Mouse (Mus musculus) cortical plate, adult 2 months (tissue): ENCODE results near the gene Zfp423. TPM values are rescaled to one million over a fixed set of nuclear protein-coding genes. Genes with fewer than 3 reads are reported as not detected.

Experiments
- H3K27ac ChIP-seq: fragments of 200-500 bp; 2 replicates; pipeline ENCODE4 v1.5.1; 2012; ENCODE audit warnings: low read length, control low read depth, inconsistent platforms; ENCODE audit not compliant: insufficient read depth
- H3K4me1 ChIP-seq: fragments of 200-500 bp; 2 replicates; pipeline ENCODE4 v1.6.1; 2011; ENCODE audit warnings: low read length; ENCODE audit not compliant: control insufficient read depth, insufficient read depth
- H3K4me3 ChIP-seq: fragments of 200-500 bp; 2 replicates; pipeline ENCODE4 v1.5.1; 2011; ENCODE audit warnings: mild to moderate bottlenecking, low read length, control low read depth; ENCODE audit not compliant: insufficient read depth
- CTCF ChIP-seq: fragments of 200-500 bp; IDR thresholded peaks from 2 replicates; pipeline ENCODE4 v1.5.1; 2011; ENCODE audit warnings: mild to moderate bottlenecking, control low read depth, low read length; ENCODE audit not compliant: insufficient read depth; ENCODE audit errors: extremely low read depth
- POLR2A ChIP-seq: fragments of 200-500 bp; IDR thresholded peaks from 2 replicates; pipeline ENCODE4 v1.6.1; 2011; ENCODE audit warnings: mild to moderate bottlenecking, low read length, control low read depth; ENCODE audit not compliant: insufficient read depth; ENCODE audit errors: extremely low read depth
- polyA plus RNA-seq: library from polyadenylated mRNA; depleted of rRNA; stranded (reverse); fragments of >200 nt; gene quantifications from 2 replicates; pipeline ENCODE4 v1.2.3, GENCODE M21; 2012

Gene Zfp423
- polyA plus RNA-seq, 1 experiment, result 15.1 TPM

DNA sequence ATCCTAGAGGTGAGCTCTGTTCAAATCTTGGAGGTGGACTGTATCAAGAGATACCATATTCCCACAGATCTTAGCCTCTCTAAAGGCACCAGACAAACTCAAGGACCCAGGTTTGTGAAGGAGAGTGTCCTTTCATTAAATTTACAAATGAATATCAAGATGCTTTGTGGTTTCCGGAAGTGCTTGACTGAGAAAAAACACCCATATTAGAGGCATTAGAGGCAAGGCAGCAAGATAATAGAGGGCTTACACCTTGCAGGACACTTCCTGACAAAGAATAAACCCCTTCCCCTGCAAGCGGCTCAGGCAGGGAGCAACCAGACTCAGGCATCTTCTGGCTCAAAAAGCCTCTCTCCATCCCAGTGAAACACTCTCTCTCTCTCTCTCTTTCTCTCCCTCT lies 78.3 kb downstream of the Zfp423 start:
- H3K27ac ChIP-seq, result no peak overlapping the region
- H3K4me3 ChIP-seq, result no peak overlapping the region

DNA sequence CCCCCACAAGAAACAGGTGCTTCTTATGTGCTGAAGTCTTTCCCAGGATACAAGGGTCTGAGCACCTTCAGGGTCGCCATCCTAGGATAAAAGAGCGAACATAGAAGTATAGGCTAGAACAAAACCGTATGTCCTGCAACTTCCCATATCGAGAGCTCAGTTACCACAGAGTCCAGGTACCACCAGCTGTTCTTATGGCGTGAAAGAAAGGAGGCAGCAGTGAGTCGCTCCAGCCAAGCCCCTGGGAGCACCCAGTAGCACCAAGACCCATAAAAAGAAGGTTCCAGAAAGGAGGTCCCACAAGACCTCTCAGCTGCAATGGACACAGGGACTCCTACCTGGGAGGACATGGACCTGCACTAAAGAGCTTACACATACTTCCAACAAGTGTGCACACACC lies 83.5 kb downstream of the Zfp423 start:
- no peak overlapping the region for H3K27ac ChIP-seq
- TF ChIP-seq POLR2A, result no peak
- no peak for TF ChIP-seq CTCF
- H3K4me3 ChIP-seq, result no peak overlapping the region
- H3K4me1 ChIP-seq, result peaks cover 2% of the 10 kb centered on the region; the same call in 1 of the 2 replicates

More for the DNA sequence above, 78.3 kb downstream of the Zfp423 start:
- TF ChIP-seq CTCF, result no peak
- TF ChIP-seq POLR2A, result no peak
- no peaks in the 10 kb centered on the region for H3K4me1 ChIP-seq

GRCm38 (mm10) chr8:87875452-87875851 lies 83.9 kb downstream of the Zfp423 start:
- H3K4me1 ChIP-seq, result peaks cover 2% of the 10 kb centered on the region; the same call in 1 of the 2 replicates
- no peak overlapping the region for H3K27ac ChIP-seq
- H3K4me3 ChIP-seq, result no peak overlapping the region
- TF ChIP-seq POLR2A (no peak), CTCF (no peak)

- no peak for TF ChIP-seq POLR2A
- TF ChIP-seq CTCF, result no peak
- peaks cover 2% of the 10 kb centered on the region; the same call in 1 of the 2 replicates for H3K4me1 ChIP-seq
- H3K4me3 ChIP-seq, result no peak overlapping the region
- no peak overlapping the region for H3K27ac ChIP-seq
Measured at GRCm38 (mm10) chr8:87872987-87873550, 86.3 kb downstream of the Zfp423 start.

DNA sequence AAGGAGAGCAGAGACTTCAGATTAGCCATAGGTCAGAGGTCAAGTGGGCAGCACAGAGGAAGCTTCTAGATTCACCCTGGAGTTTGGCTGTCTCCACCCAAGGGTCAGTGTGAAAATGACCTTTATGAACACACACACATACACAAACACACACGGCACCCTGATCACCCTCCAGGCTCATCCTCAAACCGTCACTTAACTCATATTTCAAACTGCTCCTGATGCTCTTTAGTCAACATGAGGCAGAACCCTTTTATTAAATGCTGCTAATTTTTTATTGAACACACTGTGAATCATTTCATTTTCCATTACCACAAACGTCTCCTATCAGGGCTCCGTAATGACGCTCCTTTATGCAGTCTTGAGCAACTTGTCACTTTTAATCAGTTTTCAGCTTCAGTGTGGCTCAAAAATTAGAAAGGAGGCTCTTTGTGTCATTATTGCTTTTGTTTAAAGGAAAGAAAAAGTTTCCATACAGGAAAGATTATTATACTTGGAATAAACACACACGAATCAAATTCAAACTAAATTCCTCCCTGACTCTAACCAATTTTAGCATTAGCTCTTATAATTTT lies 87.0 kb downstream of the Zfp423 start:
- Histone ChIP-seq H3K27ac (no peak overlapping the region), H3K4me1 (peaks cover 2% of the 10 kb centered on the region; the same call in 1 of the 2 replicates)
- no peak for TF ChIP-seq CTCF
- TF ChIP-seq POLR2A, result no peak

DNA sequence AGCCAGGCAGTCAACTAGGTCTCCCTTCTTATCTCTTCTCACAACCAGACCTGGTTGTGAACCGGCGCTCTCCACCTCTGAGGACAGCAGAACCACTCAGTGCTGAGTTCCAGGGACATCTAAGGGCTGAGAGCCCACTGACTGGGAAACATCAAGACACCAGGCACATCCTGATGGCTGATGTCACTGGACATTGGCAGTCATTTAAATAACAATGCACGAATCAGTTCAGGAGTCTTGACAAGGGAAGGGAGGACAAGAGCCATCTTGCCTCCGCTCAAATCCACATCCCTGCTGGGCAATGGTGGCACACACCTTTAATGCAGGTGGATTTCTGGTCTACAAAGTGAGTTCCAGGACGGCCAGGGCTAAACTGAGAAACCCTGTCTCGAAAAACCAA lies 92.8 kb downstream of the Zfp423 start:
- no peak overlapping the region for H3K27ac ChIP-seq
- no peak for TF ChIP-seq POLR2A
- no peaks in the 10 kb centered on the region for H3K4me1 ChIP-seq
- no peak overlapping the region for H3K4me3 ChIP-seq

More for the DNA sequence above, 87.0 kb downstream of the Zfp423 start:
- H3K4me3 ChIP-seq, result no peak overlapping the region

- Histone ChIP-seq H3K4me3 (no peak overlapping the region), H3K4me1 (no peaks in the 10 kb centered on the region; the same call in 1 of the 2 replicates), H3K27ac (no peak overlapping the region)
- TF ChIP-seq POLR2A, result no peak
- TF ChIP-seq CTCF, result no peak
Measured at GRCm38 (mm10) chr8:87864236-87864635, 95.2 kb downstream of the Zfp423 start.

DNA sequence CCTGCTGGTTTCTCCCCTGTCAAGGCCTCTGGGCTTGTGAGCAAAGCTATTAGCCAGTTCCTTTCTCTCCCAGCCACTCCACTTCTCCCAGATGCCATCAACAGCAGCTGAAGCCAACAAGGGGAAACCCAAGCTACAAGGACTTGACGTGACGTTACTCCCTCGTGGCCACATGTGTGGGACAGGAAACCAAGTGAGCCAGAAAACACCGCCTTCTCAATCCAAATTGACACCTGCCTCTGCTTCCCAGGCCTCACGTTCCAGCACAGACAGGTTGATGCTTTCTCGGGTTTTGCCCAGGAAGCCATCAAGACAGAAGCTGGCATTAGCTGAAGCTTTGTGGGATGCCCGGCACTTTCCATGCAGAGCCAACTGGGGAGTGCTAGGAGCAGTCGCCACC lies 96.3 kb downstream of the Zfp423 start:
- no peak overlapping the region for H3K4me3 ChIP-seq
- TF ChIP-seq POLR2A (no peak), CTCF (no peak)
- H3K27ac ChIP-seq, result no peak overlapping the region
- H3K4me1 ChIP-seq, result no peaks in the 10 kb centered on the region; the same call in 1 of the 2 replicates

DNA sequence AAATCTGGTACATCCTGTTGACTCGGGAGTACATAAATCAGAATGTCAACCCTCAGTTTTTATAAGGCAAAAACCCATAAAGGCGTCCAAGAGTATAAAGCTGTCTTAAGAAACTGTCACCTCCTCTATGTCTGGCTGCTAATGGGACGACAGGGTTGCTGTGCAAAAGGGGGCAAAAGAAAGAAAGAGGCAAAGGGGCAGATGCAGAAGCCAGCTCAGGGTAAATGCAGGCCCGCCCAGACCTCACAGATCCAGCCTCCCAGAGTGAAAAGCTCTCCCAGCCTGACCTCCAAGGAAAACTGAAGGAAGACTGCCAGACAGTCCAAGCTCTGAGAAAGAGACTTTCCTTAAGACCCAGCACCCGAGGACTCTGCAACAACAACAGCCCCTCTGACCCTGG lies 97.7 kb downstream of the Zfp423 start:
- Histone ChIP-seq H3K4me3 (no peak overlapping the region), H3K27ac (no peak overlapping the region), H3K4me1 (no peaks in the 10 kb centered on the region; the same call in 1 of the 2 replicates)
- TF ChIP-seq POLR2A (no peak), CTCF (no peak)

- TF ChIP-seq POLR2A (no peak), CTCF (no peak)
- H3K4me3 ChIP-seq, result no peak overlapping the region
- H3K4me1 ChIP-seq, result no peaks in the 10 kb centered on the region; the same call in 1 of the 2 replicates
- H3K27ac ChIP-seq, result no peak overlapping the region
Measured at GRCm38 (mm10) chr8:87860905-87861304, 98.5 kb downstream of the Zfp423 start.
